Mouse (Mus musculus) intestine, embryonic 14.5 days (tissue): ENCODE results near the gene Clec10a. TPM values are rescaled to one million over a fixed set of nuclear protein-coding genes. Genes with fewer than 3 reads are reported as not detected.
"Not testable (repeated sequence)": the region's sequence is repeated elsewhere in the genome, so short reads cannot be mapped to it uniquely, and the experiment has no call there.

Experiments
- ATAC-seq: fragments of 200-750 bp; cut with Nextera tagmentation; replicated peaks from 2 replicates; pipeline ENCODE4 v1.8.0; 2017; ENCODE audit warnings: low read depth, moderate number of reproducible peaks, moderate TSS enrichment, moderate library complexity; ENCODE audit not compliant: low FRiP score, low TSS enrichment
- DNase-seq: peaks from one replicate; pipeline ENCODE4 v3.0.0-alpha.2; 2018; ENCODE audit warnings: low spot score
- H3K27ac ChIP-seq: fragments of 300-500 bp; sonication (generic); 2 replicates; pipeline ENCODE4 v1.5.1; 2014; ENCODE audit warnings: low read depth, mild to moderate bottlenecking, control low read depth
- H3K27me3 ChIP-seq: fragments of 300-500 bp; sonication (generic); replicated peaks from 2 replicates; pipeline ENCODE4 v1.6.1; 2014; ENCODE audit warnings: low read length, control low read depth; ENCODE audit not compliant: control insufficient read depth, insufficient read depth
- H3K36me3 ChIP-seq: fragments of 300-500 bp; sonication (generic); 2 replicates; pipeline ENCODE4 v1.6.1; 2014; ENCODE audit warnings: low read length, control low read depth; ENCODE audit not compliant: control insufficient read depth, insufficient read depth
- H3K4me1 ChIP-seq: fragments of 300-500 bp; sonication (generic); replicated peaks from 2 replicates; pipeline ENCODE4 v1.6.1; 2014; ENCODE audit warnings: low read length, control low read depth, mixed read lengths; ENCODE audit not compliant: control insufficient read depth, insufficient read depth
- H3K4me2 ChIP-seq: fragments of 300-500 bp; sonication (generic); 2 replicates; pipeline ENCODE4 v1.6.1; 2014; ENCODE audit warnings: low read length
- H3K4me3 ChIP-seq: fragments of 300-500 bp; sonication (generic); 2 replicates; pipeline ENCODE4 v1.5.1; 2014; ENCODE audit warnings: low read depth, low read length, control low read depth, mixed read lengths
- H3K9ac ChIP-seq: fragments of 300-500 bp; sonication (generic); 2 replicates; pipeline ENCODE4 v1.6.1; 2014; ENCODE audit warnings: mild to moderate bottlenecking, low read length
- H3K9me3 ChIP-seq: fragments of 300-500 bp; sonication (generic); 2 replicates; pipeline ENCODE4 v1.6.1; 2016; ENCODE audit warnings: low read length, control low read depth; ENCODE audit not compliant: control insufficient read depth
- WGBS: fragments of 180-500 bp; shearing (Covaris S2); extraction: QIAGEN DNeasy Blood & Tissue Kit; methylation state at CpG from one replicate; pipeline ENCODE4 v1.1.7; 2014; 5-methylcytosine and 5-hydroxymethylcytosine counted together
- polyA plus RNA-seq: library from polyadenylated mRNA; unstranded; fragments of >200 nt; fragmentation: Nextera tagmentation; extraction: Ambion mirVana; gene quantifications from 2 replicates; pipeline ENCODE4 v1.2.1, GENCODE M21; 2014

The Clec10a gene
- 0.97 and 1.2 TPM in 2 replicates for polyA plus RNA-seq

DNA sequence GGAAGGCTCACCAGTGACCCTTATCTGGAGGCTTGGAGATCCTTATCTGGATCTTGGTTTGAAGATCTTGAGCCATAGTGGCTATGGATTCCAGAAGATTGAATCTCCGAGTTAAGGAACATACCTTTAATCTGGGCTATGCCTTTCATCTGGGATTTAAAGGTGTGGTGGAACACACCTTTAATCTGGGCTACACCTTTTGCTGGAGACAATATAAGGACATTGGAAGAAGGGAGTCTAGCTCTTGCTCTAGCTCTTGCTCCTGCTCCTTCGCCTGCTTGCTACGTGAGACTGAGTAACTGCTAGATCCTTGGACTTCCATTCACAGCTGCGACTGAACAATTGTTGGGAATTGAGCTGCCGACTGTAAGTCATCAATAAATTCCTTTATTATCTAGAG, at the start of gene Clec10a:
Clec10a (plus strand) TSS at position 301 of the 400 bp plus-strand sequence.
- H3K4me2 ChIP-seq, H3K4me1 ChIP-seq, H3K9ac ChIP-seq, H3K4me3 ChIP-seq, DNase-seq, H3K27me3 ChIP-seq, ATAC-seq, H3K27ac ChIP-seq, H3K9me3 ChIP-seq, H3K36me3 ChIP-seq: not testable (repeated sequence)
- WGBS = no CpG with 5 or more reads among the region's 5 CpGs

GRCm38 (mm10) chr11:70107085-70107484, 48.9 kb upstream of the Clec10a start:
- no peak overlapping the region for H3K27ac ChIP-seq
- no peaks in the 10 kb centered on the region for H3K36me3 ChIP-seq
- H3K4me3 ChIP-seq = no peak overlapping the region
- H3K4me2 ChIP-seq = no peak overlapping the region
- 54% methylated on average over 8 of the region's 8 CpGs for WGBS
- no peak overlapping the region for H3K9ac ChIP-seq
- H3K4me1 ChIP-seq = no peaks in the 10 kb centered on the region
- H3K9me3 ChIP-seq = 0 out of 2 replicates have a peak, but pooled peaks cover 2% of the 10 kb centered on the region
- DNase-seq = no peak
- ATAC-seq = no peak
- no peaks in the 10 kb centered on the region for H3K27me3 ChIP-seq

- no peak overlapping the region for H3K27ac ChIP-seq
- ATAC-seq (no peak), DNase-seq (peak; percentile 59)
- no peaks in the 10 kb centered on the region for H3K27me3 ChIP-seq
- WGBS = 80% methylated on average over 3 of the region's 3 CpGs
- H3K9ac ChIP-seq = no peak overlapping the region
- no peaks in the 10 kb centered on the region for H3K4me1 ChIP-seq
- H3K9me3 ChIP-seq = 0 out of 2 replicates have a peak, but pooled peaks cover 2% of the 10 kb centered on the region
- no peak overlapping the region for H3K4me3 ChIP-seq
- H3K36me3 ChIP-seq = no peaks in the 10 kb centered on the region
- H3K4me2 ChIP-seq = no peak overlapping the region
Observed at GRCm38 (mm10) chr11:70110146-70110545, 45.9 kb upstream of the Clec10a start.

GRCm38 (mm10) chr11:70114562-70114961, 41.4 kb upstream of the Clec10a start:
- no peak overlapping the region for H3K4me2 ChIP-seq
- H3K9me3 ChIP-seq = 0 out of 2 replicates have a peak, but pooled peaks cover 2% of the 10 kb centered on the region
- 42% methylated on average over 4 of the region's 4 CpGs for WGBS
- ATAC-seq (no peak), DNase-seq (no peak)
- H3K36me3 ChIP-seq = no peaks in the 10 kb centered on the region
- H3K4me1 ChIP-seq = no peaks in the 10 kb centered on the region
- no peak overlapping the region for H3K9ac ChIP-seq
- H3K27me3 ChIP-seq = no peaks in the 10 kb centered on the region
- no peak overlapping the region for H3K27ac ChIP-seq
- no peak overlapping the region for H3K4me3 ChIP-seq

- H3K36me3 ChIP-seq = no peaks in the 10 kb centered on the region
- H3K9ac ChIP-seq = no peak overlapping the region
- peaks cover 6% of the 10 kb centered on the region; the same call in 1 of the 2 replicates for H3K9me3 ChIP-seq
- DNase-seq (no peak), ATAC-seq (no peak)
- H3K27me3 ChIP-seq = no peaks in the 10 kb centered on the region
- H3K4me3 ChIP-seq = no peak overlapping the region
- no peak overlapping the region for H3K4me2 ChIP-seq
- 88% methylated on average over 3 of the region's 3 CpGs for WGBS
- no peak overlapping the region for H3K27ac ChIP-seq
- no peaks in the 10 kb centered on the region for H3K4me1 ChIP-seq
Observed at GRCm38 (mm10) chr11:70115901-70116300, 40.1 kb upstream of the Clec10a start.

DNA sequence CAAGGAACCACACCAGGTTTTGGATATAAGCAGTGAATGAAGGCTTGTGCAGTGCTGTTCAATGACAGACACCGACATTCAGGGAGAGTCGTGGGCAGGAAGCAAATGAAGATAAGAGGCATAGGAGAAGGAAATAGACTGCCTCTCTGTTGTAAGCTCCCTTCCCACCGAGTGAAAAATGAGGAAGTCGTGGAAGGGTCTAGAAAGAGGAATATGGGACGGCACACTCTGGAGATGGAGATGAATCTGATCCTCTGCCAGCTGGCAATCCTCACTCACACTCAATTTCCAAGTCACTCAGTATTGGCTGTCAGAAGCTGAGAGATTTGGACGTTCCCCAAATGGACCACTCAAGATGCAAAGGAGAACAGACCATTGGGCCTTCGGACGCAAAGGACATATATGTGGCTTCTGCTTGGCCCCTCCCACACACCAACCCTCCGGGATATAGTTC, 26.0 kb upstream of the Clec10a start, which contains the start of gene Mgl2:
Mgl2 (plus strand) TSS at position 404 of the 454 bp plus-strand sequence.
- no peak for ATAC-seq
- no peak within 1 kb of the TSS for H3K4me3 ChIP-seq
- no peaks in the 10 kb centered on the region for H3K27me3 ChIP-seq
- H3K9ac ChIP-seq = no peak within 1 kb of the TSS
- DNase-seq = no peak
- H3K9me3 ChIP-seq = no peaks in the 10 kb centered on the region
- no peaks in the 10 kb centered on the region for H3K36me3 ChIP-seq
- WGBS = 71% methylated on average over 9 of the region's 9 CpGs
- no peaks in the 10 kb centered on the region for H3K4me1 ChIP-seq
- H3K27ac ChIP-seq = no peak within 1 kb of the TSS
- no peak within 1 kb of the TSS for H3K4me2 ChIP-seq

- H3K4me2 ChIP-seq, DNase-seq, H3K27me3 ChIP-seq, H3K9me3 ChIP-seq, H3K4me3 ChIP-seq, H3K36me3 ChIP-seq, H3K9ac ChIP-seq, ATAC-seq, H3K4me1 ChIP-seq, H3K27ac ChIP-seq: not testable (repeated sequence)
- 74% methylated on average over 3 of the region's 3 CpGs for WGBS
Observed at GRCm38 (mm10) chr11:70135001-70135400, 21.0 kb upstream of the Clec10a start.

DNA sequence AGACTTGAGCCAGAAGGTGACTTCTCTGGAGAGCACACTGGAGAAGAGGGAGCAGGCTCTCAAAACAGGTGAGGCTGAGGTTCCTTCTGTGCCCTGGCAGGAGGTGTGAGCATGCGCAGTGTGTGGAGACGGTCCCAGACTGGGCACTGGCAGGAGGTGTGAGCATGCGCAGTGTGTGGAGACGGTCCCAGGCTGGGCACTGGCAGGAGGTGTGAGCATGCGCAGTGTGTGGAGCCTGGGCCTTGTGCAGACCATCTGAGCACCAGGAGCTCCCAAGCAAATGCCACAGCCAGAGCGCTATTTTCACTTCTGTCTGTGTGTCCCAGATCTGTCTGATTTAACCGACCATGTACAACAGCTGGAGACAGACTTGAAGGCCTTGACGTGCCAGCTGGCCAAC, 20.1 kb upstream of the Clec10a start:
- not testable (repeated sequence) for H3K4me2 ChIP-seq, H3K4me3 ChIP-seq, H3K27me3 ChIP-seq, H3K9ac ChIP-seq, H3K9me3 ChIP-seq, H3K27ac ChIP-seq, H3K36me3 ChIP-seq, ATAC-seq, DNase-seq, H3K4me1 ChIP-seq
- WGBS = 83% methylated on average over 8 of the region's 8 CpGs

- ATAC-seq = no peak
- no peak overlapping the region for H3K4me2 ChIP-seq
- no peaks in the 10 kb centered on the region for H3K36me3 ChIP-seq
- H3K9ac ChIP-seq = no peak overlapping the region
- H3K4me1 ChIP-seq = no peaks in the 10 kb centered on the region
- 85% methylated on average over 10 of the region's 10 CpGs for WGBS
- H3K9me3 ChIP-seq = no peaks in the 10 kb centered on the region
- no peak overlapping the region for H3K27ac ChIP-seq
- H3K4me3 ChIP-seq = no peak overlapping the region
- no peak for DNase-seq
- H3K27me3 ChIP-seq = no peaks in the 10 kb centered on the region
Observed at GRCm38 (mm10) chr11:70139171-70139570, 16.8 kb upstream of the Clec10a start.
